Mouse (Mus musculus): ENCODE measurements around the gene Aldh3a1.

GRCm38 (mm10) chr11:61199620-61200362 lies 7.5 kb upstream of the Aldh3a1 start:
- no peak for TF ChIP-seq GATA1 (IDR thresholded peaks at IDR 0.05; ENCODE audit: borderline replicate concordance, low read length)
- TF ChIP-seq FLI1 (IDR thresholded peaks at IDR 0.05; ENCODE audit: low read length): no peak
